Mouse (Mus musculus) midbrain, embryonic 15.5 days (tissue): ENCODE results near the gene Klf13. TPM values are rescaled to one million over a fixed set of nuclear protein-coding genes. Genes with fewer than 3 reads are reported as not detected.

Source experiments
- ATAC-seq: fragments of 200-750 bp; cut with Nextera tagmentation; replicated peaks from 2 replicates; pipeline ENCODE4 v1.8.0; 2017; ENCODE audit warnings: moderate TSS enrichment
- H3K27ac ChIP-seq: fragments of 300-500 bp; sonication (generic); 2 replicates; pipeline ENCODE4 v1.5.1; 2015; ENCODE audit warnings: mild to moderate bottlenecking, inconsistent platforms
- H3K27me3 ChIP-seq: fragments of 300-500 bp; sonication (generic); replicated peaks from 2 replicates; pipeline ENCODE4 v1.6.1; 2015; ENCODE audit warnings: inconsistent platforms
- H3K36me3 ChIP-seq: fragments of 300-500 bp; sonication (generic); replicated peaks from 2 replicates; pipeline ENCODE4 v1.6.1; 2015; ENCODE audit warnings: inconsistent platforms
- H3K4me1 ChIP-seq: fragments of 300-500 bp; sonication (generic); 2 replicates; pipeline ENCODE4 v1.6.1; 2015; ENCODE audit warnings: inconsistent platforms
- H3K4me2 ChIP-seq: fragments of 300-500 bp; sonication (generic); 2 replicates; pipeline ENCODE4 v1.6.1; 2015; ENCODE audit warnings: inconsistent platforms, mild to moderate bottlenecking, moderate library complexity
- H3K4me3 ChIP-seq: fragments of 300-500 bp; sonication (generic); 2 replicates; pipeline ENCODE4 v1.5.1; 2015; ENCODE audit warnings: mild to moderate bottlenecking, inconsistent platforms
- H3K9ac ChIP-seq: fragments of 300-500 bp; sonication (generic); 2 replicates; pipeline ENCODE4 v1.6.1; 2015; ENCODE audit warnings: mild to moderate bottlenecking, inconsistent platforms
- H3K9me3 ChIP-seq: fragments of 300-500 bp; sonication (generic); 2 replicates; pipeline ENCODE4 v1.6.1; 2016; ENCODE audit warnings: inconsistent platforms
- WGBS: fragments of 180-500 bp; shearing (Covaris S2); methylation state at CpG from one replicate; pipeline ENCODE4 v1.1.7; 2015; ENCODE audit warnings: mixed read lengths; 5-methylcytosine and 5-hydroxymethylcytosine counted together
- polyA plus RNA-seq: library from polyadenylated mRNA; unstranded; fragments of >200 nt; fragmentation: Nextera tagmentation; extraction: Ambion mirVana; gene quantifications from 2 replicates; pipeline ENCODE4 v1.2.1, GENCODE M21; 2015

The Klf13 gene
- polyA plus RNA-seq, 1 experiment from 2014 or later, result 21.7 TPM

- WGBS, result 78% methylated on average over 5 of the region's 5 CpGs
- H3K9me3 ChIP-seq, result no peaks in the 10 kb centered on the region
- no peak for ATAC-seq
Measured at GRCm38 (mm10) chr7:63963632-63964031, 24.9 kb upstream of the Klf13 start.

GRCm38 (mm10) chr7:63957872-63958640 is 19.3 kb upstream of the Klf13 start:
- no peak overlapping the region for H3K9ac ChIP-seq
- H3K4me3 ChIP-seq, result no peak overlapping the region
- no peak overlapping the region for H3K4me2 ChIP-seq
- WGBS, result 53% methylated on average over 12 of the region's 12 CpGs
- H3K27ac ChIP-seq, result peak overlapping the region; percentile 75
- ATAC-seq, result peak; percentile 76
- H3K9me3 ChIP-seq, result no peaks in the 10 kb centered on the region
- H3K36me3 ChIP-seq, result no peaks in the 10 kb centered on the region
- no peaks in the 10 kb centered on the region for H3K27me3 ChIP-seq
- H3K4me1 ChIP-seq, result peaks cover 31% of the 10 kb centered on the region

More at GRCm38 (mm10) chr7:63963632-63964031, 24.9 kb upstream of the Klf13 start:
- Histone ChIP-seq H3K4me3 (no peak overlapping the region), H3K27ac (no peak overlapping the region), H3K9ac (no peak overlapping the region), H3K4me1 (peaks cover 9% of the 10 kb centered on the region), H3K27me3 (no peaks in the 10 kb centered on the region), H3K36me3 (no peaks in the 10 kb centered on the region), H3K4me2 (no peak overlapping the region)

- H3K4me1 ChIP-seq, result peaks cover 38% of the 10 kb centered on the region
- no peaks in the 10 kb centered on the region for H3K27me3 ChIP-seq
- no peak overlapping the region; the same call in 1 of the 2 replicates for H3K4me2 ChIP-seq
- no peaks in the 10 kb centered on the region for H3K9me3 ChIP-seq
- H3K9ac ChIP-seq, result no peak overlapping the region
- no peak overlapping the region for H3K4me3 ChIP-seq
- peak overlapping the region; percentile 75 for H3K27ac ChIP-seq
- H3K36me3 ChIP-seq, result no peaks in the 10 kb centered on the region
- peak; percentile 78 for ATAC-seq
- 8% methylated on average over 16 of the region's 16 CpGs for whole genome bisulfite sequencing
Measured at GRCm38 (mm10) chr7:63956981-63957713, 18.4 kb upstream of the Klf13 start.

- H3K4me1 ChIP-seq, result peaks cover 43% of the 10 kb centered on the region
- no peak overlapping the region for H3K4me2 ChIP-seq
- no peaks in the 10 kb centered on the region for H3K27me3 ChIP-seq
- H3K9me3 ChIP-seq, result no peaks in the 10 kb centered on the region
- no peak for ATAC-seq
- H3K27ac ChIP-seq, result peak overlapping the region; percentile 75
- WGBS, result 58% methylated on average over 14 of the region's 14 CpGs
- H3K4me3 ChIP-seq, result no peak overlapping the region
- no peaks in the 10 kb centered on the region for H3K36me3 ChIP-seq
- H3K9ac ChIP-seq, result no peak overlapping the region
Measured at GRCm38 (mm10) chr7:63956138-63956823, 17.6 kb upstream of the Klf13 start.

GRCm38 (mm10) chr7:63955440-63955839 is 16.7 kb upstream of the Klf13 start:
- Histone ChIP-seq H3K9ac (no peak overlapping the region), H3K27ac (no peak overlapping the region), H3K36me3 (no peaks in the 10 kb centered on the region), H3K4me3 (no peak overlapping the region), H3K4me2 (no peak overlapping the region), H3K27me3 (no peaks in the 10 kb centered on the region), H3K9me3 (no peaks in the 10 kb centered on the region), H3K4me1 (peaks cover 43% of the 10 kb centered on the region)
- WGBS, result 80% methylated on average over 2 of the region's 2 CpGs
- ATAC-seq, result no peak

GRCm38 (mm10) chr7:63952077-63952898 is 13.6 kb upstream of the Klf13 start:
- Histone ChIP-seq H3K4me2 (no peak overlapping the region), H3K4me3 (no peak overlapping the region), H3K9ac (no peak overlapping the region), H3K36me3 (no peaks in the 10 kb centered on the region), H3K27ac (no peak overlapping the region), H3K27me3 (no peaks in the 10 kb centered on the region), H3K4me1 (peaks cover 24% of the 10 kb centered on the region), H3K9me3 (no peaks in the 10 kb centered on the region)
- ATAC-seq, result no peak
- 32% methylated on average over 7 of the region's 7 CpGs for WGBS

GRCm38 (mm10) chr7:63950931-63951607 is 12.4 kb upstream of the Klf13 start:
- Histone ChIP-seq H3K9me3 (no peaks in the 10 kb centered on the region), H3K27me3 (no peaks in the 10 kb centered on the region), H3K4me1 (0 out of 2 replicates have a peak, but pooled peaks cover 12% of the 10 kb centered on the region), H3K4me2 (no peak overlapping the region), H3K4me3 (no peak overlapping the region), H3K27ac (no peak overlapping the region), H3K36me3 (no peaks in the 10 kb centered on the region), H3K9ac (no peak overlapping the region)
- WGBS, result 71% methylated on average over 10 of the region's 10 CpGs
- ATAC-seq, result peak; percentile 49

GRCm38 (mm10) chr7:63949176-63949575 is 10.5 kb upstream of the Klf13 start:
- 87% methylated on average over 3 of the region's 3 CpGs for WGBS

GRCm38 (mm10) chr7:63947514-63948487 is 9.1 kb upstream of the Klf13 start:
- no peaks in the 10 kb centered on the region for H3K27me3 ChIP-seq
- 57% methylated on average over 11 of the region's 11 CpGs for WGBS
- no peak overlapping the region for H3K4me3 ChIP-seq
- H3K4me2 ChIP-seq, result no peak overlapping the region
- H3K27ac ChIP-seq, result no peak overlapping the region
- no peak overlapping the region for H3K9ac ChIP-seq
- 0 out of 2 replicates have a peak, but pooled peaks cover 11% of the 10 kb centered on the region for H3K4me1 ChIP-seq
- no peaks in the 10 kb centered on the region for H3K9me3 ChIP-seq
- H3K36me3 ChIP-seq, result no peaks in the 10 kb centered on the region
- ATAC-seq, result no peak

More at GRCm38 (mm10) chr7:63949176-63949575, 10.5 kb upstream of the Klf13 start:
- Histone ChIP-seq H3K27ac (no peak overlapping the region), H3K9ac (no peak overlapping the region), H3K36me3 (no peaks in the 10 kb centered on the region), H3K9me3 (no peaks in the 10 kb centered on the region), H3K4me2 (no peak overlapping the region), H3K27me3 (no peaks in the 10 kb centered on the region), H3K4me1 (0 out of 2 replicates have a peak, but pooled peaks cover 12% of the 10 kb centered on the region), H3K4me3 (no peak overlapping the region)
- no peak for ATAC-seq

- Histone ChIP-seq H3K27me3 (no peaks in the 10 kb centered on the region), H3K9me3 (no peaks in the 10 kb centered on the region), H3K4me1 (peaks cover 6% of the 10 kb centered on the region), H3K27ac (no peak overlapping the region), H3K4me3 (no peak overlapping the region), H3K9ac (no peak overlapping the region), H3K36me3 (no peaks in the 10 kb centered on the region), H3K4me2 (no peak overlapping the region)
- no peak for ATAC-seq
- 51% methylated on average over 2 of the region's 2 CpGs for WGBS
Measured at GRCm38 (mm10) chr7:63943946-63944345, 5.2 kb upstream of the Klf13 start.
